Mouse (Mus musculus): ENCODE data around the gene Neurl1a. TPM values are rescaled to one million over a fixed set of nuclear protein-coding genes. Genes with fewer than 3 reads are reported as not detected.

Gene Neurl1a
- polyA plus RNA-seq, 1 experiment = 3.7 TPM

GRCm38 (mm10) chr19:47292451-47292951 lies 113.9 kb downstream of the Neurl1a start:
- peaks cover 20% of the 10 kb centered on the region for H3K79me3 ChIP-seq (ENCODE audit: low read depth)
- H3ac ChIP-seq (ENCODE audit: control insufficient read depth, insufficient read length, low read depth) = no peak overlapping the region
- TF ChIP-seq FOSL1 (IDR thresholded peaks at IDR 0.05; ENCODE audit: insufficient read depth, low read length, poor library complexity, severe bottlenecking) (no peak), MAX (IDR thresholded peaks at IDR 0.05) (no peak), MYOD1 (IDR thresholded peaks at IDR 0.05; ENCODE audit: control insufficient read depth, insufficient read length, low read depth) (no peak), USF1 (IDR thresholded peaks at IDR 0.05; ENCODE audit: low read depth) (no peak), MYOG (IDR thresholded peaks at IDR 0.05; ENCODE audit: control insufficient read depth, extremely low read depth, insufficient read length) (no peak), CTCF (IDR thresholded peaks at IDR 0.05; ENCODE audit: control insufficient read depth, insufficient read depth, insufficient read length) (no peak)
- H3K36me3 ChIP-seq (ENCODE audit: control insufficient read depth, insufficient read depth) = peaks cover 8% of the 10 kb centered on the region
- no peak overlapping the region for H3K4me3 ChIP-seq (ENCODE audit: insufficient read depth, poor library complexity, severe bottlenecking)
- H3K27me3 ChIP-seq (ENCODE audit: control insufficient read depth, insufficient read depth, insufficient read length) = no peaks in the 10 kb centered on the region
- H3K79me2 ChIP-seq (ENCODE audit: control insufficient read depth, insufficient read depth) = peaks cover 82% of the 10 kb centered on the region

GRCm38 (mm10) chr19:47298100-47298499 lies 119.5 kb downstream of the Neurl1a start:
- Histone ChIP-seq H3K36me3 (ENCODE audit: control insufficient read depth, insufficient read depth) (peaks cover 5% of the 10 kb centered on the region), H3K4me3 (ENCODE audit: insufficient read depth, poor library complexity, severe bottlenecking) (no peak overlapping the region), H3K79me2 (ENCODE audit: control insufficient read depth, insufficient read depth) (peaks cover 96% of the 10 kb centered on the region), H3ac (ENCODE audit: control insufficient read depth, insufficient read length, low read depth) (no peak overlapping the region), H3K79me3 (ENCODE audit: low read depth) (peaks cover 28% of the 10 kb centered on the region), H3K27me3 (ENCODE audit: control insufficient read depth, insufficient read depth, insufficient read length) (no peaks in the 10 kb centered on the region)
- no peak for TF ChIP-seq USF1 (IDR thresholded peaks at IDR 0.05; ENCODE audit: low read depth)
- TF ChIP-seq MAX (IDR thresholded peaks at IDR 0.05) = no peak
- no peak for TF ChIP-seq CTCF (IDR thresholded peaks at IDR 0.05; ENCODE audit: control insufficient read depth, insufficient read depth, insufficient read length)
- no peak for TF ChIP-seq CEBPB (IDR thresholded peaks at IDR 0.05; ENCODE audit: low read depth)
- no peak for TF ChIP-seq MYOD1 (IDR thresholded peaks at IDR 0.05; ENCODE audit: control insufficient read depth, insufficient read length, low read depth)
- no peak for TF ChIP-seq MYOG (IDR thresholded peaks at IDR 0.05; ENCODE audit: control insufficient read depth, extremely low read depth, insufficient read length)
- TF ChIP-seq FOSL1 (IDR thresholded peaks at IDR 0.05; ENCODE audit: insufficient read depth, low read length, poor library complexity, severe bottlenecking) = no peak

- H3K36me3 ChIP-seq (ENCODE audit: control insufficient read depth, insufficient read depth) = peaks cover 8% of the 10 kb centered on the region
- no peak overlapping the region for H3ac ChIP-seq (ENCODE audit: control insufficient read depth, insufficient read length, low read depth)
- H3K4me3 ChIP-seq (ENCODE audit: insufficient read depth, poor library complexity, severe bottlenecking) = no peak overlapping the region
- H3K79me2 ChIP-seq (ENCODE audit: control insufficient read depth, insufficient read depth) = peaks cover 98% of the 10 kb centered on the region
- H3K79me3 ChIP-seq (ENCODE audit: low read depth) = peaks cover 38% of the 10 kb centered on the region
- TF ChIP-seq MYOD1 (IDR thresholded peaks at IDR 0.05; ENCODE audit: control insufficient read depth, insufficient read length, low read depth) (no peak), MAX (IDR thresholded peaks at IDR 0.05) (no peak), MYOG (IDR thresholded peaks at IDR 0.05; ENCODE audit: control insufficient read depth, extremely low read depth, insufficient read length) (no peak), USF1 (IDR thresholded peaks at IDR 0.05; ENCODE audit: low read depth) (no peak), CTCF (IDR thresholded peaks at IDR 0.05; ENCODE audit: control insufficient read depth, insufficient read depth, insufficient read length) (no peak), CEBPB (IDR thresholded peaks at IDR 0.05; ENCODE audit: low read depth) (no peak), FOSL1 (IDR thresholded peaks at IDR 0.05; ENCODE audit: insufficient read depth, low read length, poor library complexity, severe bottlenecking) (no peak)
- H3K27me3 ChIP-seq (ENCODE audit: control insufficient read depth, insufficient read depth, insufficient read length) = no peaks in the 10 kb centered on the region
These were observed 122.9 kb downstream of the Neurl1a start for GRCm38 (mm10) chr19:47301303-47302190.

- no peak overlapping the region for H3ac ChIP-seq (ENCODE audit: control insufficient read depth, insufficient read length, low read depth)
- H3K79me2 ChIP-seq (ENCODE audit: control insufficient read depth, insufficient read depth) = peaks cover 98% of the 10 kb centered on the region
- no peaks in the 10 kb centered on the region for H3K27me3 ChIP-seq (ENCODE audit: control insufficient read depth, insufficient read depth, insufficient read length)
- peaks cover 44% of the 10 kb centered on the region for H3K79me3 ChIP-seq (ENCODE audit: low read depth)
- H3K36me3 ChIP-seq (ENCODE audit: control insufficient read depth, insufficient read depth) = peaks cover 14% of the 10 kb centered on the region
- TF ChIP-seq CEBPB (IDR thresholded peaks at IDR 0.05; ENCODE audit: low read depth) (no peak), CTCF (IDR thresholded peaks at IDR 0.05; ENCODE audit: control insufficient read depth, insufficient read depth, insufficient read length) (no peak), FOSL1 (IDR thresholded peaks at IDR 0.05; ENCODE audit: insufficient read depth, low read length, poor library complexity, severe bottlenecking) (no peak), MYOD1 (IDR thresholded peaks at IDR 0.05; ENCODE audit: control insufficient read depth, insufficient read length, low read depth) (no peak), MYOG (IDR thresholded peaks at IDR 0.05; ENCODE audit: control insufficient read depth, extremely low read depth, insufficient read length) (no peak), USF1 (IDR thresholded peaks at IDR 0.05; ENCODE audit: low read depth) (no peak), MAX (IDR thresholded peaks at IDR 0.05) (no peak)
- no peak overlapping the region for H3K4me3 ChIP-seq (ENCODE audit: insufficient read depth, poor library complexity, severe bottlenecking)
These were observed 123.7 kb downstream of the Neurl1a start for GRCm38 (mm10) chr19:47302191-47302852.

GRCm38 (mm10) chr19:47303128-47303527 lies 124.5 kb downstream of the Neurl1a start:
- no peak for TF ChIP-seq MAX (IDR thresholded peaks at IDR 0.05)
- Histone ChIP-seq H3K36me3 (ENCODE audit: control insufficient read depth, insufficient read depth) (peaks cover 16% of the 10 kb centered on the region), H3K79me3 (ENCODE audit: low read depth) (peaks cover 46% of the 10 kb centered on the region), H3K79me2 (ENCODE audit: control insufficient read depth, insufficient read depth) (peaks cover 95% of the 10 kb centered on the region), H3K27me3 (ENCODE audit: control insufficient read depth, insufficient read depth, insufficient read length) (no peaks in the 10 kb centered on the region), H3ac (ENCODE audit: control insufficient read depth, insufficient read length, low read depth) (no peak overlapping the region), H3K4me3 (ENCODE audit: insufficient read depth, poor library complexity, severe bottlenecking) (no peak overlapping the region)

Measured in C2C12 (cell line).